Mouse (Mus musculus) MEL (cell line): ENCODE measurements at regions not wholly inside any gene's neighbourhood (a gene's known extent, or its start where the extent isn't known, plus 50 kb on each side); places are given as distances from the start of the nearest gene placed in this dataset.

Experiments
- CHD2 ChIP-seq: IDR thresholded peaks from 2 replicates; pipeline ENCODE4 v1.6.1; 2011; ENCODE audit warnings: low read length, improper control_type of control experiment
- CTCF ChIP-seq, 3 experiments: IDR thresholded peaks in 2 of 3; conservative IDR thresholded peaks in 1 of 3; 2 replicates each; pipeline ENCODE4 v1.5.1; 2011 to 2012; ENCODE audit warnings: low read length in 3 of 3, low read depth in 2 of 3, mild to moderate bottlenecking in 2 of 3, improper control_type of control experiment in 1 of 3, inconsistent platforms in 1 of 3, mixed read lengths in 1 of 3, moderate library complexity in 1 of 3; ENCODE audit not compliant: control insufficient read depth in 1 of 3, insufficient read depth in 1 of 3, poor library complexity in 1 of 3, severe bottlenecking in 1 of 3
- HCFC1 ChIP-seq: IDR thresholded peaks from 2 replicates; pipeline ENCODE4 v1.6.1; 2012; ENCODE audit warnings: low read depth, mild to moderate bottlenecking, inconsistent platforms, low read length, improper control_type of control experiment, moderate library complexity
- JUND ChIP-seq: IDR thresholded peaks from 2 replicates; pipeline ENCODE4 v1.6.1; 2011; ENCODE audit warnings: low read depth, mild to moderate bottlenecking, improper control_type of control experiment, low read length
- MAFK ChIP-seq: IDR thresholded peaks from 2 replicates; pipeline ENCODE4 v1.6.1; 2011; ENCODE audit warnings: low read depth, mild to moderate bottlenecking, low read length, improper control_type of control experiment, borderline replicate concordance
- MAX ChIP-seq: IDR thresholded peaks from 2 replicates; pipeline ENCODE4 v1.6.1; 2011; ENCODE audit warnings: low read length, improper control_type of control experiment
- POLR2A ChIP-seq, 2 experiments: IDR thresholded peaks; 2 replicates each; pipeline ENCODE4 v1.6.1; 2011 to 2012; ENCODE audit warnings: low read length in 2 of 2, mild to moderate bottlenecking in 2 of 2, control low read depth in 1 of 2, improper control_type of control experiment in 1 of 2, low read depth in 1 of 2, moderate library complexity in 1 of 2; ENCODE audit not compliant: control insufficient read depth in 1 of 2, insufficient read depth in 1 of 2, poor library complexity in 1 of 2

GRCm38 (mm10) chr14:36715684-36716083, 252.9 kb downstream of the Ccser2 start:
- TF ChIP-seq CTCF (IDR thresholded peaks at IDR 0.05 in 2 of 3, conservative IDR thresholded peaks at IDR 0.05 in 1 of 3; ENCODE audit: control insufficient read depth in 1 of 3, insufficient read depth in 1 of 3, low read depth in 2 of 3, low read length in 3 of 3, poor library complexity in 1 of 3, severe bottlenecking in 1 of 3) (no peak), MAX (no peak), POLR2A (IDR thresholded peaks at IDR 0.05; ENCODE audit: control insufficient read depth in 1 of 2, insufficient read depth in 1 of 2, low read depth in 1 of 2, low read length in 2 of 2, poor library complexity in 1 of 2) (no peak), HCFC1 (no peak), JUND (no peak), CHD2 (no peak), MAFK (no peak)
